Mouse (Mus musculus): ENCODE measurements around the gene Olfr801. TPM values are rescaled to one million over a fixed set of nuclear protein-coding genes. Genes with fewer than 3 reads are reported as not detected.

Gene Olfr801
- polyA plus RNA-seq (2015; fragmentation: Nextera tagmentation; extraction: Ambion mirVana) = not detected in 2 replicates

DNA sequence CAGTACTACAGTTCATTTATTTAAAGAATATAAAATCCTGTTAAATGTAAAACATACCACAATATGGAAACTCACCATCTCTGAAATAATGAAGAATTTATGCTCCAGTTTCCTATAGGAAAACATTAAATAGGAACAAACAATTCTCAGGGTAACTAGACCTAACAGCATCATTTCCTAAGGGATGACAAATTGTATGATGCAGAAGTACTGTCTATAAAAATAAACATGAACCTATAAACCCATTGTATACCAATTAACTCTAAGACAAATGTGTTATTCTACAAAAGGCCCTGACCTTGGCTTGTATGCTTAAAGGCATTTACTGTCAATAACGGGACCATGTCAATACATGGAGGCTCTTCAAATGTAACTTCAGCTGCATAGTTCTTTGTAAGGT, at the start of gene Olfr801:
Gene Olfr801, minus strand, starts transcription at position 101 of the 400 bp plus-strand sequence.
- WGBS = 79% methylated on average over 1 of the region's 1 CpGs
- Histone ChIP-seq H3K4me2 (replicated peaks) (no peak within 1 kb of the TSS), H3K27ac (replicated peaks) (no peak within 1 kb of the TSS), H3K9me3 (no peaks in the 10 kb centered on the region), H3K9ac (replicated peaks) (no peak within 1 kb of the TSS), H3K4me1 (no peaks in the 10 kb centered on the region), H3K4me3 (no peak within 1 kb of the TSS), H3K27me3 (no peaks in the 10 kb centered on the region), H3K36me3 (no peaks in the 10 kb centered on the region)
- no peak for ATAC-seq (replicated peaks)

DNA sequence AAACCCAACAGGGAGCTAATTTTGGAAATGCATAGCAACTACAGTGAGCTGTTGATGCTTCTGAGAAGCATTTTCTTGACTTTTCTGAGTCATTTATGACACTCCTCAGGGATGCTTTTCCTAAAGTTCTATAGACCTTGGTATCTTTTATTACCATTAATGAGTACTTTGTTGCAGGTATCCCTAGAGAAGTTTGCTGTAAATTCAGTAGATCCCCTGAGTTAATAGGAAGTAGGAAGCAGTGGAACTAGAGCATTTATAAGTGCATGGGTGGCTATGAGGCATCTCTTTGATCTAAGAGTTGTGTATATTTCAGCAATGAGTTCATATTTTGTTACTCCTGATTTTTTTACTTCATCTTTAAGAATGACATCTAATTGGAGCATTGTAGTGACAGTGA, 29.2 kb upstream of the Olfr801 start, which contains the start of gene Olfr804:
Gene Olfr804, plus strand, starts transcription at position 301 of the 400 bp plus-strand sequence.
- H3K4me3 ChIP-seq = no peak within 1 kb of the TSS
- H3K4me2 ChIP-seq (replicated peaks) = no peak within 1 kb of the TSS
- no peaks in the 10 kb centered on the region for H3K36me3 ChIP-seq
- H3K27me3 ChIP-seq = no peaks in the 10 kb centered on the region
- H3K9ac ChIP-seq (replicated peaks) = no peak within 1 kb of the TSS
- no peak for ATAC-seq (replicated peaks)
- no peak within 1 kb of the TSS for H3K27ac ChIP-seq (replicated peaks)
- H3K9me3 ChIP-seq = no peaks in the 10 kb centered on the region
- no peaks in the 10 kb centered on the region for H3K4me1 ChIP-seq

DNA sequence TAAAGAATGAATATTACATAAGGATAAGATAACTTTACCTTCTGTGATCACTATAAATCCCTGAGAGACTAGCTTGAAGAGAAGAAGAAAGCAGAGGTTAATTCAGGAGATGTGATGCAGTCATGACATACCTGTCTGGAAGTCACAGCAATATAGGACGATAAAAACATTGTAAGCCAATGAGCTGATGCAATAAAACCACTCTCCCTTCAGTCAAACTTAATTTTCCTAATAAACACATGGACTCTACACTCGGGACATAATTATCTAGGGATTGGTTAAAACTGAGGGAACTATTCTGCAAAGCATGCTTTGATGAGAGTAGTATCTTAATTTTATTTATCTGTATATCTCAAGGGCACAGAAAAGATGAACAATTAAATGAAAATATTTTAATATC, 20.5 kb upstream of the Olfr801 start, which contains the start of gene Olfr803:
Gene Olfr803, minus strand, starts transcription at position 101 of the 400 bp plus-strand sequence.
- Histone ChIP-seq H3K36me3 (no peaks in the 10 kb centered on the region), H3K9me3 (no peaks in the 10 kb centered on the region), H3K27ac (replicated peaks) (no peak within 1 kb of the TSS), H3K4me1 (no peaks in the 10 kb centered on the region), H3K4me3 (no peak within 1 kb of the TSS), H3K27me3 (no peaks in the 10 kb centered on the region), H3K9ac (replicated peaks) (no peak within 1 kb of the TSS), H3K4me2 (replicated peaks) (no peak within 1 kb of the TSS)
- no peak for ATAC-seq (replicated peaks)
- WGBS = 86% methylated on average over 2 of the region's 2 CpGs

DNA sequence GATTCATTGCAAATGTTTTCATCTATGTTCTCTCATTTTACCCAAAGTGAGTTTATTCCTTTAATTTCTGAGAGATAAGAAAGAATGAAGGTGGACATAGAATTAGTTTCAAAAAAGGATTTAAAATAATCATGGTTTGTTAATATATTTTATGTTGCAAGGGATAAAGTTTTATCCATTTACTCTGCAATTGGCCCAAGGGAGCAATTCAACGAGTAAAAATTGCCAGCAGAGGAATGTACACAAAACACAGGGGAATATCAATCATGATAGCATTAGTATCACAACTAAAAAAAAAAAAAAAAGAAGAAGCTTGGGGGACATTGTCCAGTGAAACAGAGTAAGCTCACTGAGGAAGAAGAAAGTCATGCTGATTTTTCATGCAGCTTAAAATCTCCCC, 14.4 kb upstream of the Olfr801 start, which contains the start of gene Olfr802:
Gene Olfr802, minus strand, starts transcription at position 101 of the 400 bp plus-strand sequence.
- WGBS = 67% methylated on average over 1 of the region's 1 CpGs
- Histone ChIP-seq H3K4me1 (no peaks in the 10 kb centered on the region), H3K36me3 (no peaks in the 10 kb centered on the region), H3K9me3 (no peaks in the 10 kb centered on the region), H3K4me3 (no peak within 1 kb of the TSS), H3K9ac (replicated peaks) (no peak within 1 kb of the TSS), H3K4me2 (replicated peaks) (no peak within 1 kb of the TSS), H3K27me3 (no peaks in the 10 kb centered on the region), H3K27ac (replicated peaks) (no peak within 1 kb of the TSS)
- ATAC-seq (replicated peaks) = no peak

DNA sequence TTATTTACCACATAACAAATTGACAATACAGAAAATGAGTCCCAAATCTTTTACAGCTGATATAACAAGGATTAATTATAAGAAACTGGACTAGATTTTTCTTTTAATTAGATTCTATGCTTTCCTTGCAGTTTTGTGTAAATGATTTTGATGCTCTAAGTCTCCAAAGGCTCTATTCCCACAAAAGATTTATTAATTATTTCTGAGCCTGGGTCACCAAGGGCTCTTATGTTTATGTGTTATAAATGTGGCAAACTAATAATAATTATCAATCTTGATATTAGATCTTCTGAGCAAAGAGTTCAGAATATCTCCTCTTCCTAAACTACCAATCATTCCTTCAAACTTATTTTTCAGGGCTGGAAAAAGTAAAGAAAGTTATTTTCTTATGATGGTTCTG, 16.3 kb downstream of the Olfr801 start, which contains the start of gene Olfr800:
Gene Olfr800, plus strand, starts transcription at position 301 of the 400 bp plus-strand sequence.
- no peak for ATAC-seq (replicated peaks)
- H3K4me2 ChIP-seq (replicated peaks) = no peak within 1 kb of the TSS
- H3K27me3 ChIP-seq = no peaks in the 10 kb centered on the region
- H3K4me3 ChIP-seq = no peak within 1 kb of the TSS
- no peak within 1 kb of the TSS for H3K9ac ChIP-seq (replicated peaks)
- H3K9me3 ChIP-seq = no peaks in the 10 kb centered on the region
- H3K36me3 ChIP-seq = no peaks in the 10 kb centered on the region
- H3K4me1 ChIP-seq = no peaks in the 10 kb centered on the region
- no peak within 1 kb of the TSS for H3K27ac ChIP-seq (replicated peaks)

DNA sequence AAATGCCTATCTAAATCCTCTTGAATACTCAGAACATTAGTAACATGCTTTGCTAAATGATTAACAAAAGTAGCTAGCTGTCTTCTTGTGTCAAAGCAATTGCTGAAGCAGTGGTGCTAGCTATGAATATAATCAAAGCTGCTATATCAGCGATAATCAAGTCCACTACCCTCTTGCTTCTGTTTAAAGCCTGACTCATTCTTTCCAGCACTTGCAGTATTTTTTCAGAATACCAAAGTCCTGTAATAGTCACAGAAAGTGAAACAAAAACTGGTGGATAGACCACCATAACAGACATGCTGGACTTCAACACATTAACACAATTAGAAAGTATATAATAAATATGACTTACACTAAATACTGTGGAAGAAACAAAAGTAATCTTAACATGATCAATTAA, 21.9 kb downstream of the Olfr801 start:
- no peaks in the 10 kb centered on the region for H3K27me3 ChIP-seq

DNA sequence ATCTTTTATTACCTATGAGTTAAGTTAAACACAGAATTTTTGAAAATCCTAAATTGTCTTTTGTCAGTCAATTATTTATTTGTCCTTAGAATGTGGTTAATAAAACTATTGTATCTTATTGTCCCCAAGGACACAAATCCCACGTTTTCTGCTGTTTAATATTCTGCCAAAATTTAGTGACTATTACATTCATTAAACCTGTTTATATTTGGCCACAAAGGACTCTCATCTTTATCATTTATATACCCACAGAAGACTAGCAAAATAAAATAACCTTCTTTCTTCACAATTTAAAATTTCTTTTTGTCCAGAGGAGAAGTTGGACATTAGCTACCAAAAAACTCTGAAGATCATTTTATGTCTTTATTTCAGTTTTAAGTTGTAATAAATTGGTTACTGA, 36.5 kb downstream of the Olfr801 start, which contains the start of gene Olfr799:
Gene Olfr799, plus strand, starts transcription at position 301 of the 400 bp plus-strand sequence.
- no peak for ATAC-seq (replicated peaks)
- no peak within 1 kb of the TSS for H3K9ac ChIP-seq (replicated peaks)
- H3K4me2 ChIP-seq (replicated peaks) = no peak within 1 kb of the TSS
- H3K9me3 ChIP-seq = no peaks in the 10 kb centered on the region
- H3K36me3 ChIP-seq = no peaks in the 10 kb centered on the region
- H3K4me1 ChIP-seq = no peaks in the 10 kb centered on the region
- 31% methylated on average over 1 of the region's 1 CpGs for WGBS
- H3K4me3 ChIP-seq = no peak within 1 kb of the TSS
- H3K27ac ChIP-seq (replicated peaks) = no peak within 1 kb of the TSS
- no peaks in the 10 kb centered on the region for H3K27me3 ChIP-seq

More for the DNA sequence above, 21.9 kb downstream of the Olfr801 start:
- Histone ChIP-seq H3K36me3 (no peaks in the 10 kb centered on the region), H3K4me3 (no peak overlapping the region), H3K9ac (replicated peaks) (no peak overlapping the region), H3K27ac (replicated peaks) (no peak overlapping the region), H3K4me1 (no peaks in the 10 kb centered on the region), H3K9me3 (no peaks in the 10 kb centered on the region), H3K4me2 (replicated peaks) (no peak overlapping the region)
- no peak for ATAC-seq (replicated peaks)
- 92% methylated on average over 1 of the region's 1 CpGs for WGBS

DNA sequence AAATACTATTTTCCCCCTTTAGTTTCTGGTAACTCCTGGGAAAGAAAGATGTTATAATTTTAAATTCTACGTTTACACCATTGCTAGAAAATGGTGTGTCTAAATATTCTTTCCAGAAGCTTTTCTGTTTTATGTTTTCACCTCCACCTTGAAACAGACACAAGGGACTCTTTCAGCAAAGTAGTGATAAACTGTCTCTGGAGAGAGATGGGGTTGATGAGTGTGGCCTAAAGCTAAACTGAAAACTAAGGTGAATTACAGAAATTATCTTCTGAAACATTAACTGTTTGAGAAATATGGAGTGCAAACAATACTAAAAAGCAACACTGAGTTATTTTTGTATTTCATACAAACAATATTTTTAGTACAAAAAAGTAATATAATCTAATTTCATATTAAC, 45.8 kb downstream of the Olfr801 start, which contains the start of gene Olfr798:
Gene Olfr798, minus strand, starts transcription at position 101 of the 400 bp plus-strand sequence.
- Histone ChIP-seq H3K27me3 (no peaks in the 10 kb centered on the region), H3K9ac (replicated peaks) (no peak within 1 kb of the TSS), H3K4me1 (no peaks in the 10 kb centered on the region), H3K36me3 (no peaks in the 10 kb centered on the region), H3K4me3 (no peak within 1 kb of the TSS), H3K4me2 (replicated peaks) (no peak within 1 kb of the TSS), H3K27ac (replicated peaks) (no peak within 1 kb of the TSS), H3K9me3 (no peaks in the 10 kb centered on the region)
- WGBS = 89% methylated on average over 1 of the region's 1 CpGs
- ATAC-seq (replicated peaks) = no peak

DNA sequence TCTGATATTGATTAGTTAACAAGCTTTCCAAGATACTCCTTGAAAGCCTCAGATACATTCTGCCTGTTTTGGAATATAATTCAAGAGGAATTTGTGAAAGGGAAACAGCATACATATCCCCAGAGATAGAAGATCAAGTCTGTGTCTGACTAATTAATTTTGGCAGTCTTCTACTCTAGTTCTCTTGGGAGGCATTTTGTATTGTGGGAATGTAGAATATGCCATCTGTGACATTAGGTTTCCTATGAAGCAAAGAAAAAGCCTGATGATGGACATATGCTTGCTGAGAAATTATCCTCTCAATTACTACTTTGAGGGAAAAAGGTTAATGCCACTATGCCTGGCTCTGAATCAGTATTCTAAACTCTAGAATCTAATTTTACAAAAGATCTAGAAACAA, 50.4 kb downstream of the Olfr801 start:
- Histone ChIP-seq H3K9ac (replicated peaks) (no peak overlapping the region), H3K36me3 (no peaks in the 10 kb centered on the region), H3K9me3 (no peaks in the 10 kb centered on the region), H3K27ac (replicated peaks) (no peak overlapping the region), H3K4me2 (replicated peaks) (no peak overlapping the region), H3K27me3 (no peaks in the 10 kb centered on the region), H3K4me1 (no peaks in the 10 kb centered on the region), H3K4me3 (no peak overlapping the region)
- no peak for ATAC-seq (replicated peaks)

DNA sequence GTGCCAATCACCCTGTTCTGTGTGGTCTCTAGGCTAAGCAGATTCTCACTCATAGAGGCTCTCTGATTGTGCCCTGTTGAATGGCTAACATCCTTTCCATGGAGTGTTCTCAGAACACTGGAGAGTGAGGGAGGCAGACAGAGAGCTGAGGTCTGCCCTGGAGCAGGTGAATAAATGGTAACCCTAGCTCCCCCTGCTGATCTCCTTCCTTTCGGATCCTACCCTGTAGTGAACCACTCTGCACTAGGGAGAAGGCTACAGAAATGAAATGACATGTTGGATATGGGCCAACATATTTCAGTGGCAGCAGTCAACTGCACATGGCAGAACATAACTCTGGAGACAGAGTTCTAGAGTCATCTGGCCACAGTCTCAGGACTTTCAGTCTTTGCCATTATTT, 51.9 kb downstream of the Olfr801 start:
- no peak overlapping the region for H3K9ac ChIP-seq (replicated peaks)
- WGBS = 41% methylated on average over 1 of the region's 1 CpGs
- no peak overlapping the region for H3K27ac ChIP-seq (replicated peaks)
- no peaks in the 10 kb centered on the region for H3K36me3 ChIP-seq
- H3K4me2 ChIP-seq (replicated peaks) = no peak overlapping the region
- no peaks in the 10 kb centered on the region for H3K27me3 ChIP-seq
- no peak overlapping the region for H3K4me3 ChIP-seq
- no peaks in the 10 kb centered on the region for H3K9me3 ChIP-seq
- H3K4me1 ChIP-seq = no peaks in the 10 kb centered on the region
- no peak for ATAC-seq (replicated peaks)

Other genes starting within 250 kb of the Olfr801 start
- gene Olfr786, start 246.6 kb downstream of the Olfr801 start, polyA plus RNA-seq (2015; fragmentation: Nextera tagmentation; extraction: Ambion mirVana) = not detected in 2 replicates
- not detected in 2 replicates for gene Olfr787, start 212.0 kb downstream of the Olfr801 start, polyA plus RNA-seq (2015; fragmentation: Nextera tagmentation; extraction: Ambion mirVana)
- not detected in 2 replicates for gene Olfr788, start 202.9 kb downstream of the Olfr801 start, polyA plus RNA-seq (2015; fragmentation: Nextera tagmentation; extraction: Ambion mirVana)
- gene Olfr789, start 189.1 kb downstream of the Olfr801 start, polyA plus RNA-seq (2015; fragmentation: Nextera tagmentation; extraction: Ambion mirVana) = not detected in 2 replicates
- not detected in 2 replicates for gene Olfr790, start 175.4 kb downstream of the Olfr801 start, polyA plus RNA-seq (2015; fragmentation: Nextera tagmentation; extraction: Ambion mirVana)
- not detected in 2 replicates for gene Olfr791, start 152.1 kb downstream of the Olfr801 start, polyA plus RNA-seq (2015; fragmentation: Nextera tagmentation; extraction: Ambion mirVana)
- gene Olfr792, start 134.7 kb downstream of the Olfr801 start, polyA plus RNA-seq (2015; fragmentation: Nextera tagmentation; extraction: Ambion mirVana) = not detected in 2 replicates
- gene Olfr794, start 106.2 kb downstream of the Olfr801 start, polyA plus RNA-seq (2015; fragmentation: Nextera tagmentation; extraction: Ambion mirVana) = not detected in 2 replicates
- gene Olfr796, start 61.3 kb downstream of the Olfr801 start, polyA plus RNA-seq (2015; fragmentation: Nextera tagmentation; extraction: Ambion mirVana) = not detected in 2 replicates
- not detected in 2 replicates for gene Olfr798, start 45.9 kb downstream of the Olfr801 start, polyA plus RNA-seq (2015; fragmentation: Nextera tagmentation; extraction: Ambion mirVana)
- not detected in 2 replicates for gene Olfr799, start 36.4 kb downstream of the Olfr801 start, polyA plus RNA-seq (2015; fragmentation: Nextera tagmentation; extraction: Ambion mirVana)
- not detected in 2 replicates for gene Olfr800, start 16.2 kb downstream of the Olfr801 start, polyA plus RNA-seq (2015; fragmentation: Nextera tagmentation; extraction: Ambion mirVana)
- gene Olfr802, start 14.3 kb upstream of the Olfr801 start, polyA plus RNA-seq (2015; fragmentation: Nextera tagmentation; extraction: Ambion mirVana) = 0.06 TPM in 1 of 2 replicates, not detected in the other
- not detected in 2 replicates for gene Olfr803, start 20.4 kb upstream of the Olfr801 start, polyA plus RNA-seq (2015; fragmentation: Nextera tagmentation; extraction: Ambion mirVana)
- gene Olfr804, start 29.3 kb upstream of the Olfr801 start, polyA plus RNA-seq (2015; fragmentation: Nextera tagmentation; extraction: Ambion mirVana) = not detected in 2 replicates
- not detected in 2 replicates for gene Olfr805, start 55.5 kb upstream of the Olfr801 start, polyA plus RNA-seq (2015; fragmentation: Nextera tagmentation; extraction: Ambion mirVana)
- gene Olfr806, start 68.1 kb upstream of the Olfr801 start, polyA plus RNA-seq (2015; fragmentation: Nextera tagmentation; extraction: Ambion mirVana) = not detected in 2 replicates
- not detected in 2 replicates for gene Olfr807, start 83.9 kb upstream of the Olfr801 start, polyA plus RNA-seq (2015; fragmentation: Nextera tagmentation; extraction: Ambion mirVana)
- not detected in 2 replicates for gene Olfr808, start 91.6 kb upstream of the Olfr801 start, polyA plus RNA-seq (2015; fragmentation: Nextera tagmentation; extraction: Ambion mirVana)
- not detected in 2 replicates for gene Olfr809, start 100.8 kb upstream of the Olfr801 start, polyA plus RNA-seq (2015; fragmentation: Nextera tagmentation; extraction: Ambion mirVana)
- not detected in 2 replicates for gene Olfr810, start 121.1 kb upstream of the Olfr801 start, polyA plus RNA-seq (2015; fragmentation: Nextera tagmentation; extraction: Ambion mirVana)
- not detected in 2 replicates for gene Olfr811, start 130.5 kb upstream of the Olfr801 start, polyA plus RNA-seq (2015; fragmentation: Nextera tagmentation; extraction: Ambion mirVana)
- gene Olfr812, start 172.2 kb upstream of the Olfr801 start, polyA plus RNA-seq (2015; fragmentation: Nextera tagmentation; extraction: Ambion mirVana) = not detected in 2 replicates
- gene Olfr813, start 181.5 kb upstream of the Olfr801 start, polyA plus RNA-seq (2015; fragmentation: Nextera tagmentation; extraction: Ambion mirVana) = not detected in 2 replicates
- gene Olfr814, start 206.0 kb upstream of the Olfr801 start, polyA plus RNA-seq (2015; fragmentation: Nextera tagmentation; extraction: Ambion mirVana) = not detected in 2 replicates
- gene Olfr815, start 232.0 kb upstream of the Olfr801 start, polyA plus RNA-seq (2015; fragmentation: Nextera tagmentation; extraction: Ambion mirVana) = not detected in 2 replicates
- not detected in 2 replicates for gene Olfr816, start 241.7 kb upstream of the Olfr801 start, polyA plus RNA-seq (2015; fragmentation: Nextera tagmentation; extraction: Ambion mirVana)